ENCODE assay signal across 21 mouse cellular contexts in genomic region chr15:81284121-81284734, GRCm38 (mm10). TPM values are rescaled to one million over a fixed set of nuclear protein-coding genes. Genes with fewer than 3 reads are reported as not detected.
DNase-seq lines count a peak whose midpoint lies in the region; ATAC-seq and TF ChIP-seq lines count a peak whose summit lies in the region.
"Had no signal": no experiment of that assay in that cellular context is flagged by ENCODE, and none has a peak within 500 bp of the region (broad histone marks: within the 10 kb centered on the region; RNA-seq: fewer than 3 reads in every experiment).

No protein-coding gene starts in this region.

- intact Hi-C loops in left cerebral cortex, postnatal 14 days (cut with DNase I): loop anchor here (10.0 kb wide), 1 partner anchor 259 kb away; no protein-coding TSS in a partner anchor

- H3K4me1 ChIP-seq in forebrain, postnatal 0 days (ENCODE audit: insufficient read depth): no peaks in the 10 kb centered on the region
- 0 out of 2 replicates have a peak, but pooled peaks cover 5% of the 10 kb centered on the region for H3K4me1 ChIP-seq in forebrain, embryonic 12.5 days
- H3K4me1 ChIP-seq: embryonic facial prominence, embryonic 12.5 days; heart, embryonic 10.5 days; hindbrain, embryonic 15.5 days; limb, embryonic 13.5 days had no signal

- H3K9me3 ChIP-seq in forebrain, postnatal 0 days (ENCODE audit: low read length): no peaks in the 10 kb centered on the region
- no peaks in the 10 kb centered on the region for H3K9me3 ChIP-seq in forebrain, embryonic 12.5 days
- H3K9me3 ChIP-seq: embryonic facial prominence, embryonic 12.5 days; heart, embryonic 10.5 days; hindbrain, embryonic 15.5 days; limb, embryonic 13.5 days had no signal

- no peak overlapping the region for H3K4me2 ChIP-seq in forebrain, postnatal 0 days (ENCODE audit: low read depth)
- no peak overlapping the region for H3K4me2 ChIP-seq in forebrain, embryonic 12.5 days
- H3K4me2 ChIP-seq: embryonic facial prominence, embryonic 12.5 days; hindbrain, embryonic 15.5 days; limb, embryonic 13.5 days had no signal

- no peak overlapping the region for H3K4me3 ChIP-seq in forebrain, postnatal 0 days (ENCODE audit: low read depth, low read length)
- H3K4me3 ChIP-seq in forebrain, embryonic 12.5 days (replicated peaks): no peak overlapping the region
- H3K4me3 ChIP-seq in layer of hippocampus, adult 2 months: no peak overlapping the region
- H3K4me3 ChIP-seq: embryonic facial prominence, embryonic 12.5 days; heart, embryonic 10.5 days; hindbrain, embryonic 15.5 days; limb, embryonic 13.5 days had no signal

- no peak overlapping the region for H3K9ac ChIP-seq in forebrain, postnatal 0 days
- H3K9ac ChIP-seq in forebrain, embryonic 12.5 days: no peak overlapping the region
- H3K9ac ChIP-seq: embryonic facial prominence, embryonic 12.5 days; hindbrain, embryonic 15.5 days; limb, embryonic 13.5 days had no signal

- no peaks in the 10 kb centered on the region for H3K27me3 ChIP-seq in forebrain, postnatal 0 days (ENCODE audit: insufficient read depth, low read length)
- no peaks in the 10 kb centered on the region for H3K27me3 ChIP-seq in forebrain, embryonic 12.5 days
- H3K27me3 ChIP-seq: embryonic facial prominence, embryonic 12.5 days; hindbrain, embryonic 15.5 days; limb, embryonic 13.5 days had no signal

- H3K36me3 ChIP-seq in forebrain, postnatal 0 days (ENCODE audit: insufficient read depth): no peaks in the 10 kb centered on the region
- no peaks in the 10 kb centered on the region for H3K36me3 ChIP-seq in forebrain, embryonic 12.5 days (replicated peaks)
- H3K36me3 ChIP-seq: embryonic facial prominence, embryonic 12.5 days; heart, embryonic 10.5 days; hindbrain, embryonic 15.5 days; limb, embryonic 13.5 days had no signal

- no peak for DNase-seq in forebrain, postnatal 0 days
- no peak for DNase-seq in layer of hippocampus, adult 2 months (ENCODE audit: low spot score in 2 of 2)
- no peak for DNase-seq in layer of hippocampus, postnatal 25 days (ENCODE audit: extremely low spot score in 1 of 2, low spot score in 1 of 2)
- peak; percentile 13 for DNase-seq in lung, postnatal 14 days
- DNase-seq in lung, postnatal 10 days: no peak
- DNase-seq in lung, postnatal 36 days: peak; percentile 8
- no peak for DNase-seq in left cerebral cortex, postnatal 14 days (ENCODE audit: low spot score in 2 of 2)
- DNase-seq: B cell, adult 2 months; cerebellum, adult 8-10 months; heart, postnatal 14 days; kidney, adult 8-10 months; midbrain, embryonic 14.5 days; retina, postnatal 1 day; thymus, adult 18-20 months had no signal

- ATAC-seq in forebrain, postnatal 0 days: no peak
- ATAC-seq in forebrain, embryonic 12.5 days (ENCODE audit: low FRiP score): no peak

- WGBS in forebrain, postnatal 0 days: 80% methylated on average over 9 of the region's 9 CpGs
- WGBS in forebrain, embryonic 12.5 days: 82% methylated on average over 9 of the region's 9 CpGs

- H3K27ac ChIP-seq in forebrain, postnatal 0 days (ENCODE audit: low read depth, low read length): no peak overlapping the region
- H3K27ac ChIP-seq in forebrain, embryonic 12.5 days: no peak overlapping the region
- no peak overlapping the region for H3K27ac ChIP-seq in layer of hippocampus, adult 2 months
- H3K27ac ChIP-seq: embryonic facial prominence, embryonic 12.5 days; heart, embryonic 10.5 days; hindbrain, embryonic 15.5 days; limb, embryonic 13.5 days; macrophage had no signal

- 0 out of 2 replicates have a peak, but pooled peaks have one; percentile 14 for TF ChIP-seq CTCF in forebrain, postnatal 0 days (IDR thresholded peaks at IDR 0.05; ENCODE audit: low read depth)
- TF ChIP-seq CTCF in layer of hippocampus, adult 2 months (conservative IDR thresholded peaks at IDR 0.05): peak; percentile 48

RNA-seq across cellular contexts. Expression of gene Mchr1, which starts 48.9 kb away (rescaled TPM):
- total RNA-seq in forebrain, postnatal 0 days (2014; rRNA removed): 4.5 and 4.8 TPM in 2 replicates
- 3.2 and 4.7 TPM in 2 replicates for polyA plus RNA-seq in forebrain, postnatal 0 days (2015; fragmentation: Nextera tagmentation; extraction: Ambion mirVana)
- polyA plus RNA-seq in forebrain, embryonic 12.5 days (2016; fragmentation: Nextera tagmentation; extraction: Ambion mirVana): 0.36 and 0.72 TPM in 2 replicates
- total RNA-seq in layer of hippocampus, adult 2 months (2021): 10 to 100 TPM; 24.6 to 24.9 TPM
- total RNA-seq in layer of hippocampus, postnatal 25 days (2021): 10 to 100 TPM; 21.3 to 24.9 TPM
- 10 to 100 TPM; 20.9 to 21.0 TPM for total RNA-seq in left cerebral cortex, postnatal 14 days (2021)
- total RNA-seq: common myeloid progenitor, adult 5-6 weeks; heart, postnatal 14 days had no signal
- polyA plus RNA-seq: macrophage had no signal

Comparison
In these comparisons a context has a peak if more than half of its experiments do, and no peak if none do; other contexts are left out.
1. DNase-seq: peak in lung, postnatal 14 days (single experiment) and lung, postnatal 36 days (single experiment); none in forebrain, postnatal 0 days (single experiment), layer of hippocampus, adult 2 months (0 of 2), layer of hippocampus, postnatal 25 days (0 of 2), lung, postnatal 10 days (single experiment) and left cerebral cortex, postnatal 14 days (0 of 2).